Mouse (Mus musculus) gastrocnemius, postnatal 25 days (tissue): ENCODE results near the gene Gm7694. TPM values are rescaled to one million over a fixed set of nuclear protein-coding genes. Genes with fewer than 3 reads are reported as not detected.

Experiments used
- DNase-seq: peaks from one replicate; pipeline ENCODE4 v3.0.0; 2022
- total RNA-seq, 2 experiments: library from RNA; stranded (reverse); gene quantifications; 1 replicate in 1 of 2; 2 replicates in 1 of 2; pipeline ENCODE4 v1.2.3; 2021

Gm7694 gene
- total RNA-seq, 2 experiments from 2014 or later: 0.43 to 1.0 TPM

DNA sequence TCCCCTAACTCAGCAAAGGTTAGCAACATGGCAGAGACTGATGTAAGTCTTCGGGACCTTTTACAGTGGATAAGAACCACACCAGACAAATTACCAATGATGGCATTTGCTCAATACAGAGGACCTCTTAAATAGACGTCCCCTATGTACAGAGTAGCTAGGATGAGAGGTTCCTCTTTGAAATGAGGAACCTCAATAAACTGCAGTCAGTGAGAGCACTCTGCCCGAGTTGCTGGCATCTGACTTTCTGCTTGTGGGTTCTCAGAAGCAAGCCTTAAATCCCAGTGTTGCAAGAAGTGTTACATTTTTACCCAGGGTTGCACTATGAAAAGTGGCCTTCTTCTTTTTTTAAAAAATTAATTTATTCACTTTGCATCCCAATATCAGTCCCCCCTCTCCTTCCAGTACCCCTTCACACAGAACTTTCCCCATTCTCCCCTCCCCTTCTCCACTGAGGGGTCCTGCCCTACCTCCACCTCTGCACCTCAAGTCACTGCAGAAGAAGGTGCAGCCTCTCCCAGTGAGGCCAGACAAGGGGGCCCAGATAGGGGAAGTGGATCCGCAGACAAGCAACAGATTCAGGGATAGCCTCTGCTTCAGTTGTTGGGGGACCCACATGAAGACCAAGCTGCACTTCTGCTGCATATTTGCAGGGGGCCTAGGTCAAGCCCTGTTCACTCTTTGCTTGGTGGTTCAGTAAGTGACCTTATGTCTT is 23.6 kb downstream of the Gm7694 start:
- no peak for DNase-seq

DNA sequence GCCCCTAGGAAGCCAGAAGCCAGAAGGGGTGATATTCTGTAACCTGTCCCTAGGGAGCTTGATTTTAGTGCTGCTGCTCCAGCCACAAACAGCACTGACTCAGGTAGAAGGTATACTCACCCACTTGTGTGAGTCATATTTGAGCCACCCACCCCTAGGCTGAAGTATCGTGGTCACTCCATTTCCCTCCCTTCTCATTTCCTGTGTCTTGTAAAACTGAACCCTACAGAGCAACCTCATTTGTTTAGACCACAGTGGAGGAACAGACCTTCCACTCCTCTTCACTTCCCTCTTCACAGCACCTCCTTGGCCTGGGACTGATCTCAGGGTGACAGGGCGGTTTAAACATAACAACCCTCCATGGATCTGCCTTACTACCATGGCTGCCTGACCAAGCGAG is 29.1 kb downstream of the Gm7694 start, which contains the start of gene Sh2d1b1:
Gene Sh2d1b1 (plus strand): TSS at position 305 of the 400 bp plus-strand sequence.
- DNase-seq: no peak

DNA sequence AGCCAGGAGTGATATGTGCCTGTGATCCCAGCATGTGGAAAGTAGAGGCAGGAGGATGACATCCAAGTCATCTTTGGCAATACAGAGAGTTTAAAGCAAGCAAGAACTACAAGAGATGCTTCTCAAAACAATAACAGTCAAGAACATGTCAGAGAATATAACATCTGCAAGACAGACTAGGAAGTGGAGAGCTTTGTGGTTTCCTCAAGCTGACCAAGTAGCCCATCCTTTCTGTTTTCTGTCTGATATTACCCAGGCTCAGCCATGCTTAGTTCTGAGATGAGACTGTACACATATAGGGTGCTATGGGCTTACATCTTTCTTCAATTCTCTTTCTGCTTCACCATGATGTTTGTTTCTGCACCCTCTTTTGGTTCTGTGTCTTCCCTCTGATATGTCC is 32.9 kb downstream of the Gm7694 start:
- DNase-seq: no peak

DNA sequence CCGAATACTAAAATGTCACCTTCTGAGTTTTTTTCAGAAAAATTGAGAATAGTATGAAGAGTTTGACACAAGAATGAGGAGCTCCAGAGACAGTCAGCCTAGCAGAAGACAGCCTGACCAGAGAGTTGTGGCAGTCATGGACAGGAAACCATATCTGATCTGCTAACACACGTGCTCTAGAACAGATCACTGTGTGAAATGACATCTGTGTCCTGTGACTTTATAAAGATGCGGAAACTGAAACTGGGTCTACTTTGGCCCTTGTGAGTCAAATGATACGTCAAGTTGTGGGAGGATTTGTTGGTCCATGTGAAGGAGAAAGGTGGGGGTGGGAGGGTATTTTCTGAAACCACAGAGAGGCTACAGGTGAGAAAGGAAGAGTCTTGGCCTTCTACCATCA is 35.4 kb downstream of the Gm7694 start:
- DNase-seq: no peak

- no peak for DNase-seq
Measured at GRCm38 (mm10) chr1:170270281-170270680, 35.9 kb downstream of the Gm7694 start.

- DNase-seq: peak; percentile 72
Measured at GRCm38 (mm10) chr1:170255560-170255910, 50.6 kb downstream of the Gm7694 start.

- DNase-seq: no peak
Measured at GRCm38 (mm10) chr1:170254893-170255559, 51.1 kb downstream of the Gm7694 start.

Other genes with a start within 250 kb of the Gm7694 start
- 10 to 100 TPM; 18.3 to 30.9 TPM for gene Ddr2, start 195.6 kb downstream of the Gm7694 start, total RNA-seq
- 10 to 100 TPM; 42.7 to 49.5 TPM for gene Uap1, start 131.4 kb downstream of the Gm7694 start, total RNA-seq
- gene Uhmk1, start 90.9 kb downstream of the Gm7694 start, total RNA-seq: 10 to 100 TPM; 11.1 to 12.3 TPM
- gene Sh2d1b2, start 73.6 kb downstream of the Gm7694 start, total RNA-seq: not detected
- not detected for gene Sh2d1b1, start 29.0 kb downstream of the Gm7694 start, total RNA-seq
- not detected for gene Spata46, start 2.5 kb upstream of the Gm7694 start, total RNA-seq